Mouse (Mus musculus): ENCODE data around the gene Rpl13. TPM values are rescaled to one million over a fixed set of nuclear protein-coding genes. Genes with fewer than 3 reads are reported as not detected.
A peak's percentile ranks its signal among the peaks of the same experiment; 100 is the strongest.

The Rpl13 gene
- total and polyA plus RNA-seq, 3 experiments: 1,306 to 3,113 TPM; not detected in 1

DNA sequence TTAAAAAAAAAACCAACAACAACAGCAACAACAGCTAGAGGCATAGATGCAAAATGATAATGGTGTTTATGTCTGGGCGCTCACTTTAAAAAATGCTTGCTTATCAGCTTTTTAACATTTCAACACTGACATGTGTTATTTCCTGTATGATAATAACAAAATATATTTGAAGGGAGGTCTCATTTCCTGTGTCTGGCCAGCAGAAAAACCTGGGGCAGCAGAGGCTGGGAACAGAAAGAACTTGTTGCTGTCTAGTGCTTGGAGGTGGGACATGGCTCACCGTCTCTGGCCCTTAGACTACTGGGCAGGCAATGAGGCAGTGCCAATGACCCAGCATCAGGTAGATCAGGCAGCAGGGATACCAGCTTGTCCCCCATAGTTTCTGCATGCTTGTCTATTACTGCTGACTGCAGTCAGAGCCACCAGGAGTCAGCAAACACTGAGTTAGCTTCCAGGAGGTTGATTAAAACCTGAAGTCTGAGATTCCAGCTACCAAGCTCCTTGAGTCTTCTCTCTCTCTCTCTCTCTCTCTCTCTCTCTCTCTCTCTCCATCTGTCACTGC is 11.8 kb downstream of the Rpl13 start:
- Histone ChIP-seq H3K4me3 (ENCODE audit: control insufficient read depth in 1 of 2, insufficient read depth in 1 of 2, low read depth in 2 of 2, low read length in 2 of 2) (peak overlapping the region in 1 of 2 experiments; percentile 34; a peak in 2 of 4 replicates), H3K9ac (ENCODE audit: control insufficient read depth, low read depth, low read length, poor library complexity, severe bottlenecking) (peak overlapping the region; percentile 2; the same call in 1 of the 2 replicates), H3K36me3 (ENCODE audit: control insufficient read depth in 1 of 2, insufficient read depth in 2 of 2, low read length in 2 of 2) (peaks cover 0 to 23% of the 10 kb centered on the region in 2 experiments; a peak in 2 of 4 replicates)
- TF ChIP-seq RAD21 (IDR thresholded peaks at IDR 0.05; ENCODE audit: low read depth, low read length): peak; percentile 18; the same call in 1 of the 2 replicates
- TF ChIP-seq CTCF (IDR thresholded peaks at IDR 0.05 in 2 of 3, conservative IDR thresholded peaks at IDR 0.05 in 1 of 3; ENCODE audit: control insufficient read depth in 1 of 3, insufficient read depth in 1 of 3, low read depth in 2 of 3, low read length in 3 of 3, poor library complexity in 1 of 3, severe bottlenecking in 1 of 3): peak in 2 of 3 experiments; percentile 12 to 37; a peak in 2 of 6 replicates
- TF ChIP-seq CHD1 (IDR thresholded peaks at IDR 0.05; ENCODE audit: low read depth, low read length): no peak
- 0 out of 2 replicates have a peak, but pooled peaks have one; percentile 16 for TF ChIP-seq MYC (IDR thresholded peaks at IDR 0.05; ENCODE audit: low read depth, low read length)
- TF ChIP-seq MEF2A (IDR thresholded peaks at IDR 0.05; ENCODE audit: extremely low read depth, insufficient replicate concordance, low read depth, low read length, poor library complexity, severe bottlenecking): no peak
- TF ChIP-seq EP300 (IDR thresholded peaks at IDR 0.05; ENCODE audit: low read depth in 1 of 2, low read length in 2 of 2): peak; percentile 70 to 78
- peak; percentile 92 for TF ChIP-seq JUND (IDR thresholded peaks at IDR 0.05; ENCODE audit: low read depth, low read length)
- TF ChIP-seq MAFK (IDR thresholded peaks at IDR 0.05; ENCODE audit: borderline replicate concordance, low read depth, low read length): no peak
- no peak for TF ChIP-seq MAZ (IDR thresholded peaks at IDR 0.05; ENCODE audit: low read depth, low read length)
- TF ChIP-seq MAX (IDR thresholded peaks at IDR 0.05; ENCODE audit: low read length): 0 out of 2 replicates have a peak, but pooled peaks have one; percentile 23
- TF ChIP-seq NRF1 (IDR thresholded peaks at IDR 0.05; ENCODE audit: insufficient read depth, low read depth, low read length, poor library complexity, severe bottlenecking): no peak
- peak; percentile 67 for TF ChIP-seq TCF12 (IDR thresholded peaks at IDR 0.05; ENCODE audit: low read depth, low read length)
- TF ChIP-seq USF1 (IDR thresholded peaks at IDR 0.05; ENCODE audit: low read depth, low read length): no peak
- no peak for TF ChIP-seq USF2 (IDR thresholded peaks at IDR 0.05; ENCODE audit: borderline replicate concordance in 1 of 2, insufficient read depth in 1 of 2, low read depth in 1 of 2, low read length in 2 of 2)
- TF ChIP-seq ZKSCAN1 (IDR thresholded peaks at IDR 0.05; ENCODE audit: low read depth, low read length): no peak
- TF ChIP-seq KAT2A (conservative IDR thresholded peaks at IDR 0.05; ENCODE audit: low read depth, low read length): 0 out of 2 replicates have a peak, but pooled peaks have one; percentile 16
- no peak for TF ChIP-seq HCFC1 (IDR thresholded peaks at IDR 0.05; ENCODE audit: low read depth, low read length)
- TF ChIP-seq SIN3A (IDR thresholded peaks at IDR 0.05; ENCODE audit: low read length): peak; percentile 67
- TF ChIP-seq MYB (IDR thresholded peaks at IDR 0.05; ENCODE audit: low read depth, low read length): no peak
- no peak for TF ChIP-seq CHD2 (IDR thresholded peaks at IDR 0.05; ENCODE audit: low read length)
- TF ChIP-seq TAL1 (IDR thresholded peaks at IDR 0.05; ENCODE audit: low read length): no peak
- peak; percentile 49 for TF ChIP-seq SMC3 (IDR thresholded peaks at IDR 0.05; ENCODE audit: low read depth, low read length)
- no peak for TF ChIP-seq E2F4 (IDR thresholded peaks at IDR 0.05; ENCODE audit: borderline replicate concordance, low read depth, low read length)
- peak; percentile 80 for TF ChIP-seq ZNF384 (IDR thresholded peaks at IDR 0.05; ENCODE audit: low read depth, low read length)
- TF ChIP-seq ZC3H11A (IDR thresholded peaks at IDR 0.05; ENCODE audit: low read depth, low read length): peak; percentile 28; the same call in 1 of the 2 replicates
- TF ChIP-seq ETS1 (IDR thresholded peaks at IDR 0.05; ENCODE audit: low read depth, low read length): peak; percentile 78
- TF ChIP-seq ELF1 (IDR thresholded peaks at IDR 0.05; ENCODE audit: low read depth, low read length): no peak
- TF ChIP-seq UBTF (IDR thresholded peaks at IDR 0.05; ENCODE audit: borderline replicate concordance, insufficient read depth, low read depth, low read length): no peak
- no peak for TF ChIP-seq NELFE (IDR thresholded peaks at IDR 0.05; ENCODE audit: low read depth, low read length)
- no peak for TF ChIP-seq ZMIZ1 (IDR thresholded peaks at IDR 0.05; ENCODE audit: low read depth, low read length)
- TF ChIP-seq POLR2A (IDR thresholded peaks at IDR 0.05; ENCODE audit: control insufficient read depth in 1 of 2, insufficient read depth in 1 of 2, low read depth in 1 of 2, low read length in 2 of 2, poor library complexity in 1 of 2): no peak
- TF ChIP-seq RCOR1 (IDR thresholded peaks at IDR 0.05; ENCODE audit: low read depth, low read length): peak; percentile 54
- TF ChIP-seq GATA1 (IDR thresholded peaks at IDR 0.05; ENCODE audit: low read depth, low read length): peak; percentile 83
- TF ChIP-seq POLR2AphosphoS5 (IDR thresholded peaks at IDR 0.05; ENCODE audit: borderline replicate concordance, low read depth, low read length): no peak
- no peak for TF ChIP-seq TBP (IDR thresholded peaks at IDR 0.05; ENCODE audit: low read depth, low read length)
- 0 out of 2 replicates have a peak, but pooled peaks have one; percentile 27 for TF ChIP-seq GABPA (IDR thresholded peaks at IDR 0.05; ENCODE audit: low read depth, low read length)

More for the DNA sequence above, 11.8 kb downstream of the Rpl13 start:
- Histone ChIP-seq H3K4me1 (ENCODE audit: control insufficient read depth in 1 of 2, insufficient read depth in 2 of 2, low read length in 2 of 2) (peaks cover 24 to 40% of the 10 kb centered on the region in 2 experiments), H3K27me3 (ENCODE audit: control insufficient read depth in 1 of 2, insufficient read depth in 2 of 2, low read length in 2 of 2) (no peaks in the 10 kb centered on the region), H3K79me2 (ENCODE audit: control insufficient read depth, insufficient read depth, low read length, poor library complexity) (no peaks in the 10 kb centered on the region), H3K9me3 (replicated peaks; ENCODE audit: insufficient read depth, low read length) (no peaks in the 10 kb centered on the region), H3K27ac (ENCODE audit: control insufficient read depth, low read depth, low read length) (peak overlapping the region; percentile 50)
- peak; percentile 68 for DNase-seq (ENCODE audit: low read depth, low spot score)

Data from MEL (cell line).